Mouse (Mus musculus) hematopoietic multipotent progenitor cell, adult 10-12 weeks (in vitro differentiated cells): Measurements from ENCODE around the gene Gm17267. TPM values are rescaled to one million over a fixed set of nuclear protein-coding genes. Genes with fewer than 3 reads are reported as not detected.

Experiments
- polyA plus RNA-seq: library from polyadenylated mRNA; stranded (reverse); fragments of >175 nt; gene quantifications from 2 replicates; pipeline ENCODE4 v1.2.3, GENCODE M21; 2012; ENCODE audit warnings: low replicate concordance

Gene Gm17267
- polyA plus RNA-seq, result not detected in 2 replicates

DNA sequence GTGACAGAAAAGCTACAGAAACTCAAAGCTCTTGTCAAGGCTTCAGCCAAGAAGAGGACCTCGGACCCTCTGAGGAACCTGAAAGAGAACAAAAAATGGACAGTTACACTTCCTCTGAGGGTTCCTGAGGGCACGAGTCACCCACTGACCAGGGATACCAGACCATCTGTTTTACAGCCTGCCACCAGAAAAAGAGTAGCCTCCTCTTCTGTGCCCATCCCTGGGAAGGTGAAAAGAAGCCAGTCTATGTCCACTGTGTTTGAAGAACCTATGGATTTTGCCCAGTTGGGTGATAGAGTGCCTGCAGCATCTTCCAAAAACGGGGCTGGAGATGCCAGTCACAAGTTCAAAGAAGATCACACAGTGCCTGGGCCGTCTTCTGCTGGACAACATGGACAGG is at the start of gene Gm17267:
TSS of gene Gm17267 (plus strand) at position 301 of the 400 bp plus-strand sequence.

